Mouse (Mus musculus): ENCODE data around the gene Pdlim5. TPM values are rescaled to one million over a fixed set of nuclear protein-coding genes. Genes with fewer than 3 reads are reported as not detected.

The Pdlim5 gene
- polyA plus RNA-seq, 1 experiment from 2014 or later, result 14.3 TPM

DNA sequence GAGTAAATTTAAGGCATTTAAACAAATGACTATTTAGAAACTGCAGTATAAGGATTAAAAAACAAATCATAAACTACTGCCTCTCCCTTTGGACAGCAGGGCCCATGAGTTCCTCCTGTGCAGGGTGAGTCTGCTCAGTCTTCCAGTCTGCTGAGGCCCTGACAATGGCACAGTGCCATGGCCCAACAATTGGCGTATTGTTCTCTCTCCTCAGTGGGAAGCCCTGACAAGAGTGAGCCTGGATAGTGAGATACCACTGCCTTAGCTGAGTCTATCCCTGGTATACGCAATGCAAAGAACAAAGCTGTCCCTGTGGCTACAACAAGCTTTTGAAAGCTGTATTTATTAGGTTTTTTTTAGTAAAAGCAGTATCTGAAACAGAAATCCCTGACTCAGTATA lies 77.3 kb downstream of the Pdlim5 start:
- Histone ChIP-seq H3K27me3 (ENCODE audit: control insufficient read depth, insufficient read depth, low read length) (no peaks in the 10 kb centered on the region), H3K4me1 (ENCODE audit: control insufficient read depth, insufficient read depth, low read length) (no peaks in the 10 kb centered on the region), H3K27ac (replicated peaks; ENCODE audit: low read depth, low read length) (no peak overlapping the region), H3K9me3 (ENCODE audit: control insufficient read depth, low read length) (no peaks in the 10 kb centered on the region), H3K4me3 (replicated peaks; ENCODE audit: low read depth, low read length) (no peak overlapping the region), H3K36me3 (ENCODE audit: control insufficient read depth, insufficient read depth, low read length) (no peaks in the 10 kb centered on the region), H3K4me2 (ENCODE audit: low read length) (no peak overlapping the region), H3K9ac (replicated peaks; ENCODE audit: low read length) (no peak overlapping the region)
- peak; percentile 80 for DNase-seq
- WGBS, result 0% methylated on average over 2 of the region's 2 CpGs
- ATAC-seq (ENCODE audit: low FRiP score, low TSS enrichment), result peak; percentile 76; the same call in 1 of the 2 replicates

GRCm38 (mm10) chr3:142316138-142316740 lies 79.3 kb downstream of the Pdlim5 start:
- H3K4me1 ChIP-seq (ENCODE audit: control insufficient read depth, insufficient read depth, low read length), result peaks cover under 1% of the 10 kb centered on the region; the same call in 1 of the 2 replicates
- no peaks in the 10 kb centered on the region for H3K36me3 ChIP-seq (ENCODE audit: control insufficient read depth, insufficient read depth, low read length)
- H3K4me3 ChIP-seq (replicated peaks; ENCODE audit: low read depth, low read length), result no peak overlapping the region
- 33% methylated on average over 2 of the region's 2 CpGs for WGBS
- H3K9me3 ChIP-seq (ENCODE audit: control insufficient read depth, low read length), result no peaks in the 10 kb centered on the region
- no peak overlapping the region for H3K9ac ChIP-seq (replicated peaks; ENCODE audit: low read length)
- no peak overlapping the region for H3K27ac ChIP-seq (replicated peaks; ENCODE audit: low read depth, low read length)
- ATAC-seq (ENCODE audit: low FRiP score, low TSS enrichment) (0 out of 2 replicates have a peak, but pooled peaks have one; percentile 43), DNase-seq (peak; percentile 18)
- no peaks in the 10 kb centered on the region for H3K27me3 ChIP-seq (ENCODE audit: control insufficient read depth, insufficient read depth, low read length)
- H3K4me2 ChIP-seq (ENCODE audit: low read length), result no peak overlapping the region

- WGBS, result 44% methylated on average over 2 of the region's 2 CpGs
- Histone ChIP-seq H3K36me3 (ENCODE audit: control insufficient read depth, insufficient read depth, low read length) (no peaks in the 10 kb centered on the region), H3K27ac (replicated peaks; ENCODE audit: low read depth, low read length) (no peak overlapping the region), H3K27me3 (ENCODE audit: control insufficient read depth, insufficient read depth, low read length) (no peaks in the 10 kb centered on the region), H3K9me3 (ENCODE audit: control insufficient read depth, low read length) (no peaks in the 10 kb centered on the region), H3K9ac (replicated peaks; ENCODE audit: low read length) (no peak overlapping the region), H3K4me3 (replicated peaks; ENCODE audit: low read depth, low read length) (no peak overlapping the region), H3K4me1 (ENCODE audit: control insufficient read depth, insufficient read depth, low read length) (peaks cover 4% of the 10 kb centered on the region; the same call in 1 of the 2 replicates), H3K4me2 (ENCODE audit: low read length) (no peak overlapping the region)
- DNase-seq (peak; percentile 57), ATAC-seq (ENCODE audit: low FRiP score, low TSS enrichment) (no peak)
Measured at GRCm38 (mm10) chr3:142311075-142311474, 84.4 kb downstream of the Pdlim5 start.

- peak; percentile 58; the same call in 1 of the 2 replicates for ATAC-seq (ENCODE audit: low FRiP score, low TSS enrichment)
- peaks cover 4% of the 10 kb centered on the region; the same call in 1 of the 2 replicates for H3K4me1 ChIP-seq (ENCODE audit: control insufficient read depth, insufficient read depth, low read length)
- H3K4me3 ChIP-seq (replicated peaks; ENCODE audit: low read depth, low read length), result no peak overlapping the region
- H3K9ac ChIP-seq (replicated peaks; ENCODE audit: low read length), result no peak overlapping the region
- no peaks in the 10 kb centered on the region for H3K9me3 ChIP-seq (ENCODE audit: control insufficient read depth, low read length)
- 8% methylated on average over 2 of the region's 2 CpGs for WGBS
- 0 out of 2 replicates have a peak overlapping the region, but pooled peaks have one; percentile 12 for H3K4me2 ChIP-seq (ENCODE audit: low read length)
- DNase-seq, result peak; percentile 37
- H3K36me3 ChIP-seq (ENCODE audit: control insufficient read depth, insufficient read depth, low read length), result no peaks in the 10 kb centered on the region
- H3K27ac ChIP-seq (replicated peaks; ENCODE audit: low read depth, low read length), result 0 out of 2 replicates have a peak overlapping the region, but pooled peaks have one; percentile 17
- no peaks in the 10 kb centered on the region for H3K27me3 ChIP-seq (ENCODE audit: control insufficient read depth, insufficient read depth, low read length)
Measured at GRCm38 (mm10) chr3:142310446-142310845, 85.0 kb downstream of the Pdlim5 start.

GRCm38 (mm10) chr3:142295287-142295676 lies 100.2 kb downstream of the Pdlim5 start:
- no peak for DNase-seq

DNA sequence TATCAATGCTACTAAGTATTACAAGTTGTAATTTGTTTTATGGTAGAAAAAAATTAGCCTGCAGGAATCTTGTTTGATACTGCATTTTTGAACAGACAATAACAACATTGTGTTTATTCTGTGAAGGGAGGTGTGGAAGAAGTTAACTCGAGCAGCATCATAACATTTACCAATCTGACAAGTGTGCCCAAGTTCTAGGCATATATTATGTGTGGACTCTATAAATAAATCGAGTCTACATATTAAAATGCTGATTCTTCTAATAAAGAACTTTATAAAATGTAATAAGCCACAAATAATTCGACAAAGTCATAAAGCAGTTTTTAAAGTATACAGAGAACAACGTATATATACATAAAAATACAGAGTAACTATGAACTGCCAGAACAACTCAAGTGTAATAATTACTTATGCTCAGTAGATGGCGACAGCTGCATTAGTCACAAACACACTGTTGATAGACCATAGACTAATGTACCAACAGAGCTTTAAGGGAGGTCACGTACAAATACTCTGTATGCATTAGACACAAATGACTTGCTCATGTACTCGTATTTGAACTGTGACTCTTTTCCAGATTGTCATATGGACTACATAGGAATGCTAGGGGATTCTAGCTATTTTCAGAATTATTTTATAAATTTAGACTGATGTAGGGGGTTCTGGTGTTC lies 100.7 kb downstream of the Pdlim5 start:
- Histone ChIP-seq H3K4me2 (ENCODE audit: low read length) (no peak overlapping the region), H3K27me3 (ENCODE audit: control insufficient read depth, insufficient read depth, low read length) (no peaks in the 10 kb centered on the region), H3K4me1 (ENCODE audit: control insufficient read depth, insufficient read depth, low read length) (no peaks in the 10 kb centered on the region), H3K9ac (replicated peaks; ENCODE audit: low read length) (no peak overlapping the region), H3K9me3 (ENCODE audit: control insufficient read depth, low read length) (no peaks in the 10 kb centered on the region), H3K36me3 (ENCODE audit: control insufficient read depth, insufficient read depth, low read length) (no peaks in the 10 kb centered on the region), H3K4me3 (replicated peaks; ENCODE audit: low read depth, low read length) (no peak overlapping the region), H3K27ac (replicated peaks; ENCODE audit: low read depth, low read length) (no peak overlapping the region)
- DNase-seq, result peak; percentile 89
- peak; percentile 80 for ATAC-seq (ENCODE audit: low FRiP score, low TSS enrichment)
- 22% methylated on average over 7 of the region's 7 CpGs for WGBS

More at GRCm38 (mm10) chr3:142295287-142295676, 100.2 kb downstream of the Pdlim5 start:
- no peak overlapping the region for H3K4me3 ChIP-seq (replicated peaks; ENCODE audit: low read depth, low read length)
- no peaks in the 10 kb centered on the region for H3K36me3 ChIP-seq (ENCODE audit: control insufficient read depth, insufficient read depth, low read length)
- no peak for ATAC-seq (ENCODE audit: low FRiP score, low TSS enrichment)
- WGBS, result 86% methylated on average over 7 of the region's 7 CpGs
- H3K4me1 ChIP-seq (ENCODE audit: control insufficient read depth, insufficient read depth, low read length), result no peaks in the 10 kb centered on the region
- no peak overlapping the region for H3K27ac ChIP-seq (replicated peaks; ENCODE audit: low read depth, low read length)
- H3K9me3 ChIP-seq (ENCODE audit: control insufficient read depth, low read length), result no peaks in the 10 kb centered on the region
- no peaks in the 10 kb centered on the region for H3K27me3 ChIP-seq (ENCODE audit: control insufficient read depth, insufficient read depth, low read length)
- no peak overlapping the region for H3K9ac ChIP-seq (replicated peaks; ENCODE audit: low read length)
- no peak overlapping the region for H3K4me2 ChIP-seq (ENCODE audit: low read length)

DNA sequence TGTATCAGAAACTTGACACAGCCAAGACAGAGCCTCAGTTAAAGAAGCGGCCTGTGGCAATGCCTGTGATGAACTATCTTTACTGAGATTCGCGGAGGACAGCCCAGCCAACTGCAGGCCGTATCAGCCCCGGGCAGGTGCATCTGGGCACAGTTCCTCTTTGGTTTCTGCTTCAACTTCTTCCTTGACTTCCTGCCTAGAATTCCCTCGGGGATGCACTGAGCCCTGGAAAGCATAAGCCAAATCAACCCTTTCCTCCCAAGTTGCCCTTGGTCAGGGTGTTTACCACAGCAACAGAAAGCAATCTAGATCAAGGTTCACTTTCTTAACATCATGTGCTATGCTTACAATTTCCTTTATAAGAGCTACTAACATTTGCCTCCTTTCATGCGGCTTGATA lies 101.9 kb downstream of the Pdlim5 start:
- Histone ChIP-seq H3K27me3 (ENCODE audit: control insufficient read depth, insufficient read depth, low read length) (no peaks in the 10 kb centered on the region), H3K27ac (replicated peaks; ENCODE audit: low read depth, low read length) (no peak overlapping the region), H3K4me1 (ENCODE audit: control insufficient read depth, insufficient read depth, low read length) (no peaks in the 10 kb centered on the region), H3K36me3 (ENCODE audit: control insufficient read depth, insufficient read depth, low read length) (no peaks in the 10 kb centered on the region), H3K4me2 (ENCODE audit: low read length) (no peak overlapping the region), H3K9me3 (ENCODE audit: control insufficient read depth, low read length) (no peaks in the 10 kb centered on the region), H3K4me3 (replicated peaks; ENCODE audit: low read depth, low read length) (no peak overlapping the region), H3K9ac (replicated peaks; ENCODE audit: low read length) (no peak overlapping the region)
- no peak for DNase-seq
- WGBS, result 88% methylated on average over 7 of the region's 7 CpGs
- no peak for ATAC-seq (ENCODE audit: low FRiP score, low TSS enrichment)

DNA sequence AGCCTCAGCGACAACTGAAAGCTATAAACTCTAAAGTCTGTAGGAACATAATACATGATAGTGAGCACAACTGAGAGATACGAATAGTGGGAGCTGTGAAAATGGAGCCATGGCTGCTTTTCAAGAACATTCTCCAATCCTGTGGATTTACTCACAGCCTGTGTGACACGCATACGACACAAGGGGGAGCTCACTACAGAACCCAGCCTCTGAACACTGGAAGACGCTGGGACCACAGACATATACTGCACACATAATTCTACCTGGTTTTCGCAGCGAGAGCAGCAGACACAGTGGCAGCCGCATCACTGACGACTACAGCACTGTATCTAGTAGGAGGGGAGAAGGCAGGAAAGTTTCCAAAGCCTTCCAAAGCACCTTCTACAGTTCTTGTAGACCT lies 112.8 kb downstream of the Pdlim5 start:
- H3K36me3 ChIP-seq (ENCODE audit: control insufficient read depth, insufficient read depth, low read length), result no peaks in the 10 kb centered on the region
- DNase-seq, result peak; percentile 83
- no peaks in the 10 kb centered on the region for H3K9me3 ChIP-seq (ENCODE audit: control insufficient read depth, low read length)
- H3K4me1 ChIP-seq (ENCODE audit: control insufficient read depth, insufficient read depth, low read length), result no peaks in the 10 kb centered on the region
- no peak overlapping the region for H3K4me2 ChIP-seq (ENCODE audit: low read length)
- H3K27me3 ChIP-seq (ENCODE audit: control insufficient read depth, insufficient read depth, low read length), result no peaks in the 10 kb centered on the region
- H3K27ac ChIP-seq (replicated peaks; ENCODE audit: low read depth, low read length), result no peak overlapping the region
- H3K4me3 ChIP-seq (replicated peaks; ENCODE audit: low read depth, low read length), result no peak overlapping the region
- no peak overlapping the region for H3K9ac ChIP-seq (replicated peaks; ENCODE audit: low read length)
- peak; percentile 78 for ATAC-seq (ENCODE audit: low FRiP score, low TSS enrichment)
- 52% methylated on average over 9 of the region's 9 CpGs for WGBS

DNA sequence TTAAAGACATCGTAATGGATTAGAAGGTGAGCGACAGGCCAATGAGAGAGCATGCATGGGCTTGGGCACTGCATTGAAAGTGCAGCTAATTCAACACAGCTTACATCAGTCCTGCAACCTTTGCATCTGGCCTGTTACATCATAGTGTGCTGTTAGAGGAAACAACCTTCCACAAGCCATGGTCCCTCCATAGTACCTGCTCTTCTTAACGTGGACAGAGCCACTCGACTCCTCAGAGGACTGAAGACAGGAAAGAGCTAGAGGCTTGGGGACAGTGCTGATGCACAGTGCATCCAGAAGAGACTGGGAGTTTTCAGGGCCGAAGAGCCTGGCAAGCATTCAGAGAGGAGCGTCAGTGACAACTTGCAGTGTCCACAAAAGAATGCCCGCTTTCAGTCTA lies 113.8 kb downstream of the Pdlim5 start:
- Histone ChIP-seq H3K4me1 (ENCODE audit: control insufficient read depth, insufficient read depth, low read length) (no peaks in the 10 kb centered on the region), H3K9ac (replicated peaks; ENCODE audit: low read length) (no peak overlapping the region), H3K27ac (replicated peaks; ENCODE audit: low read depth, low read length) (no peak overlapping the region), H3K4me3 (replicated peaks; ENCODE audit: low read depth, low read length) (no peak overlapping the region), H3K27me3 (ENCODE audit: control insufficient read depth, insufficient read depth, low read length) (no peaks in the 10 kb centered on the region), H3K9me3 (ENCODE audit: control insufficient read depth, low read length) (no peaks in the 10 kb centered on the region), H3K36me3 (ENCODE audit: control insufficient read depth, insufficient read depth, low read length) (no peaks in the 10 kb centered on the region), H3K4me2 (ENCODE audit: low read length) (no peak overlapping the region)
- 82% methylated on average over 7 of the region's 7 CpGs for WGBS
- ATAC-seq (ENCODE audit: low FRiP score, low TSS enrichment) (no peak), DNase-seq (no peak)

Data from midbrain, embryonic 14.5 days (tissue).